Mouse (Mus musculus) limb, embryonic 14.5 days (tissue): ENCODE data around the gene Rpl9. TPM values are rescaled to one million over a fixed set of nuclear protein-coding genes. Genes with fewer than 3 reads are reported as not detected.

Experiments used
- ATAC-seq: fragments of 200-750 bp; cut with Nextera tagmentation; 2 replicates; pipeline ENCODE4 v1.8.0; 2017; ENCODE audit warnings: low read depth, moderate number of reproducible peaks, moderate TSS enrichment; ENCODE audit not compliant: low FRiP score
- DNase-seq: peaks from one replicate; pipeline ENCODE4 v3.0.0-alpha.2; 2015; ENCODE audit warnings: low spot score
- H3K27ac ChIP-seq: fragments of 300-500 bp; sonication (generic); replicated peaks from 2 replicates; pipeline ENCODE4 v1.5.1; 2014; ENCODE audit warnings: low read depth, mild to moderate bottlenecking, low read length, moderate library complexity, mixed read lengths
- H3K27me3 ChIP-seq: fragments of 300-500 bp; sonication (generic); 2 replicates; pipeline ENCODE4 v1.6.1; 2014; ENCODE audit warnings: low read length, mixed read lengths; ENCODE audit not compliant: control insufficient read depth, insufficient read depth
- H3K36me3 ChIP-seq: fragments of 300-500 bp; sonication (generic); 2 replicates; pipeline ENCODE4 v1.6.1; 2014; ENCODE audit warnings: mild to moderate bottlenecking, low read length, moderate library complexity, mixed read lengths; ENCODE audit not compliant: control insufficient read depth, insufficient read depth
- H3K4me1 ChIP-seq: fragments of 300-500 bp; sonication (generic); 2 replicates; pipeline ENCODE4 v1.6.1; 2014; ENCODE audit warnings: antibody characterized with exemption, low read length, mixed read lengths; ENCODE audit not compliant: control insufficient read depth, insufficient read depth
- H3K4me2 ChIP-seq: fragments of 300-500 bp; sonication (generic); replicated peaks from 2 replicates; pipeline ENCODE4 v1.6.1; 2014; ENCODE audit warnings: low read depth, mild to moderate bottlenecking, low read length, moderate library complexity; ENCODE audit not compliant: severe bottlenecking
- H3K4me3 ChIP-seq: fragments of 300-500 bp; sonication (generic); replicated peaks from 2 replicates; pipeline ENCODE4 v1.5.1; 2014; ENCODE audit warnings: low read length
- H3K9ac ChIP-seq: fragments of 300-500 bp; sonication (generic); 2 replicates; pipeline ENCODE4 v1.6.1; 2014; ENCODE audit warnings: mild to moderate bottlenecking, low read depth, low read length, moderate library complexity; ENCODE audit not compliant: severe bottlenecking
- H3K9me3 ChIP-seq: fragments of 300-500 bp; sonication (generic); 2 replicates; pipeline ENCODE4 v1.6.1; 2016; ENCODE audit warnings: low read length; ENCODE audit not compliant: control insufficient read depth
- POLR2A ChIP-seq: fragments of 200-500 bp; IDR thresholded peaks from 2 replicates; pipeline ENCODE4 v1.8.0; 2012; ENCODE audit warnings: inconsistent platforms, mild to moderate bottlenecking, moderate library complexity, borderline replicate concordance; ENCODE audit not compliant: insufficient read depth, insufficient read length; ENCODE audit errors: extremely low read depth
- WGBS: fragments of 180-500 bp; shearing (Covaris S2); extraction: QIAGEN DNeasy Blood & Tissue Kit; methylation state at CpG from one replicate; pipeline ENCODE4 v1.1.7; 2014; 5-methylcytosine and 5-hydroxymethylcytosine counted together
- polyA plus RNA-seq, 2 experiments: library from polyadenylated mRNA; depleted of rRNA in 1 of 2; stranded (reverse) in 1 of 2; unstranded in 1 of 2; fragments of >200 nt; fragmentation: Nextera tagmentation in 1 of 2; extraction: Ambion mirVana in 1 of 2; gene quantifications; 2 replicates each; pipeline versions ENCODE4 v1.2.1 to v1.2.3; 2012 to 2014

The Rpl9 gene
- polyA plus RNA-seq, 2 experiments = 1,134 to 1,347 TPM

DNA sequence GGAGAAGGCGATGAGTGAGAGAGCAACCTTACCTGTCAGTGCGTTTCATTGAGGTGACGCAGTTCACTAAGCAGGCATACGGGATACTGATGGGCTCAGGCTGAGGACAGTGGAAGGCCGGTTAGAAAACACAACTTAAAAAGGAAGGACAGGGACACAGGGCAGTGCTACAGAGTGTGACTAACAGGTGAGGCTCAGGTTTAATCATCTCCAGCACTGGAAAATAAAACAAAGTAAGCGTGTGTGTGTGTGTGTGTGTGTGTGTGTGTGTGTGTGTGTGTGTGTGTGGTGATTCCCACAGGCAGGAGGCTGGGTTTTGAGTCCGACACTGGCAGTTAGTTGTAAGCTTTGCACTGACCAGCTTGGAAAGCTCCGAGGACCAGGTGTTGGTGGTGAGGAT is 31.6 kb upstream of the Rpl9 start:
- ATAC-seq = no peak

DNA sequence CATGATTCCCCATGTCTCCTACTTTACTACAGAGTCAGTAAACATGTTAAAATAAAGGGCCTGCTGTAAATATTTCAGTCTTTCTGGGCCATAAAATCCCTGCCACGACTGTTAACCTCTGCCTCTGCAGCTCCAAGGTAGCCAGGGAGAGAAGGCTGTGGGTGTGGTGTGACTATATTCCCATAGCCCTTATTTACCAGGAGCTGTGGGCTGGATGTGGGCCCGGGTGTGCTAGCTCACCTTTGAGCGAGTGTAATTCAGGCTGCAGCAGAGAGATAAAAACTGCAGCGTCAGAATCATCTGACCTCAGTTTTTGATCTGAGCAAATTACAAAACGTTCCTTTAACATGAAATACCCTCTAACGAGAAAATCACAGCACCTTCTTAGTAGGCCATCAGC is 29.6 kb upstream of the Rpl9 start:
- no peak for TF ChIP-seq POLR2A
- Histone ChIP-seq H3K27ac (no peak overlapping the region), H3K9me3 (no peaks in the 10 kb centered on the region), H3K27me3 (no peaks in the 10 kb centered on the region), H3K4me1 (peaks cover 6% of the 10 kb centered on the region), H3K4me3 (no peak overlapping the region), H3K9ac (no peak overlapping the region), H3K36me3 (peaks cover 93% of the 10 kb centered on the region), H3K4me2 (no peak overlapping the region)
- DNase-seq (no peak), ATAC-seq (no peak)
- WGBS = 41% methylated on average over 6 of the region's 6 CpGs

More for the DNA sequence above, 31.6 kb upstream of the Rpl9 start:
- H3K36me3 ChIP-seq = peaks cover 89% of the 10 kb centered on the region
- no peaks in the 10 kb centered on the region for H3K27me3 ChIP-seq
- no peak overlapping the region for H3K27ac ChIP-seq
- no peak overlapping the region for H3K4me2 ChIP-seq
- no peaks in the 10 kb centered on the region for H3K9me3 ChIP-seq
- H3K4me1 ChIP-seq = no peaks in the 10 kb centered on the region
- no peak overlapping the region for H3K9ac ChIP-seq
- TF ChIP-seq POLR2A = no peak
- no peak overlapping the region for H3K4me3 ChIP-seq
- DNase-seq = no peak
- whole genome bisulfite sequencing = 89% methylated on average over 8 of the region's 8 CpGs

DNA sequence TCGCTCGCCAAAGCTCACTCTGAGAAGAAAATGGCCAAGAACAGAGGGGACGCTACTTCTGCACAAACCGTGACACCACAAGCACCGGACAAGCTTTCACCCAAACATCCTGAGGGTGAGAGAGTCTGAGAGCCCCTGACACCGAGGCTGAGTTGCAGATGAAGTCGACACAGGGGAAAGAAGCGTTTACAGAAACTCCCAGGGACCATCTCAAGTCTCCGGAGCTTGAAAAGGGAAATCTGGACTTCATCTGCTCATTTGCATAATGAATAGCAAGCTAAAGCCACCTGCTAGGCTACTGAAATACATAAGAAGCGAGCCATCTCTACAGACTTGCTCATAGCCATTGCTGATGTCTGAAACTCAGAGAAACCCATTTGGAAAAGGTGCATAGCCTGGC is 27.9 kb upstream of the Rpl9 start:
- Histone ChIP-seq H3K27me3 (no peaks in the 10 kb centered on the region), H3K9ac (no peak overlapping the region), H3K4me2 (no peak overlapping the region), H3K36me3 (peaks cover 88% of the 10 kb centered on the region), H3K27ac (no peak overlapping the region), H3K9me3 (no peaks in the 10 kb centered on the region), H3K4me1 (peaks cover 10% of the 10 kb centered on the region), H3K4me3 (no peak overlapping the region)
- 82% methylated on average over 10 of the region's 10 CpGs for WGBS
- TF ChIP-seq POLR2A = no peak
- no peak for DNase-seq
- ATAC-seq = no peak

DNA sequence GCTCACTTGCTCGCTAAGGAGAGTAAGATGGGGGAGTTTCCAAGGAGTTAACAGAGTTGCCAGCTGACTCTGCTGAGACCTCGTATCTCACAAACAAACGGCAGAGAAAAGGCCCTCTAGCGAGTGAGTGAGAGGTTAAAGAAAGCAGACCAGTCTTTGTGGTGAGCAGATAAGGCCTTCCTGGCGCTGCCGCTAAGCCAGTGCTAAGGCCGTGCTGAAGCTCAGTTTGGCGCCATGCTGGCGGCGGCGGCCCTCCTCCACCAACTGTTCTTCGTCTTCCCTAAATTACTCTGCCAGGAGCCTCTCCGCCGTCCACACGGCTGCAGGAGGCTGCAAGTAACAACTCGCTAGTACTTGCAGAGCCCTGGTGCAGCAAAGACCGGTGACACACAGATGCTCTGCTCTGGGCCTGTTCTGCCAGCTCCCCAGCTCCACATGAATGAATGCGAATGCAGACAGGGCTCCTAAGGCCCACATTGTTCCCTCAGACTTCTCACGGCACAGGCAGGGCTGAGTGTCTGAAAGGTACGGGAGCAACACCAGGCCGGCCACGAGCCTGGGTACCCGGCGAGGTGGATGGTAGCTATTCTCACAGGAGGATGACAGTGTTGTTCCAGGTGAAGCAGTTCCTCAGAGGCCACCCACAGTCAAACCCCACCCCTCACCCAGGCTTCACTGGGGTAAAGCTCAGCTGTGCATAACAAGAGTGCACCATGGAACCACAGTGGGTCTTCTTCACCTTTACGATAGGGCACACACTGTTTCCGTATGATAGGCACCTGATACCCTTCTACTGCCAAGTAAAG is 24.6 kb upstream of the Rpl9 start:
- 22% methylated on average over 25 of the region's 26 CpGs for WGBS
- peak overlapping the region; percentile 45 for H3K9ac ChIP-seq
- peaks cover 80% of the 10 kb centered on the region for H3K36me3 ChIP-seq

DNA sequence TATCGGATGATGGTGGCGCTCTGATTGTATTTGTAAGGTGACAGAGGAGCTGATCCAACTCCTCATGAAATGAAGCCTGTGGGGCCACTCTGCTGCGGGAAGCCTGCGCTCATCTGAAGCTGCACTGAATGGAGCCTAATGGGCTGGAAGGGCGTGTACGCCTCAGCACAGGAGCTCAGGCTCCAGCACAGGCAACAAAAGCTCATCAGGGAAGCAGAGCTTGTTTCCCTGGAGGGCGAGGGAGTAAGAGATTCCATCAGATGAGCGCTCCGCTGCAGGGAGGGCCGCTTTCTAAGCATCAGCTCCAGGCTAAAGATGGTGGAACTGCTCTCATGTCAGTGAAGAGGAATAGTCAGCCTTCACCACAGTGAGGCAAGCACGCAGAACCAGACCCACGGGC is 16.7 kb upstream of the Rpl9 start:
- no peak for ATAC-seq
- 57% methylated on average over 12 of the region's 12 CpGs for WGBS
- no peak overlapping the region for H3K27ac ChIP-seq

More for the DNA sequence above, 24.6 kb upstream of the Rpl9 start:
- TF ChIP-seq POLR2A = 0 out of 2 replicates have a peak, but pooled peaks have one; percentile 34
- H3K27ac ChIP-seq = peak overlapping the region; percentile 83
- ATAC-seq (peak; percentile 83), DNase-seq (peak; percentile 62)
- no peak overlapping the region for H3K4me3 ChIP-seq
- H3K4me1 ChIP-seq = peaks cover 10% of the 10 kb centered on the region
- H3K27me3 ChIP-seq = no peaks in the 10 kb centered on the region
- peak overlapping the region; percentile 13; the same call in 1 of the 2 replicates for H3K4me2 ChIP-seq
- no peaks in the 10 kb centered on the region for H3K9me3 ChIP-seq

More for the DNA sequence above, 16.7 kb upstream of the Rpl9 start:
- Histone ChIP-seq H3K4me2 (no peak overlapping the region), H3K27me3 (no peaks in the 10 kb centered on the region), H3K9me3 (no peaks in the 10 kb centered on the region), H3K9ac (no peak overlapping the region), H3K36me3 (peaks cover 66% of the 10 kb centered on the region), H3K4me3 (no peak overlapping the region), H3K4me1 (no peaks in the 10 kb centered on the region)
- no peak for DNase-seq
- TF ChIP-seq POLR2A = no peak
